Mouse (Mus musculus) megakaryocyte-erythroid progenitor cell, adult 5-6 weeks (primary cell): ENCODE data around the gene Slc30a2. TPM values are rescaled to one million over a fixed set of nuclear protein-coding genes. Genes with fewer than 3 reads are reported as not detected.
"Not testable (repeated sequence)": the region's sequence is repeated elsewhere in the genome, so short reads cannot be mapped to it uniquely, and the experiment has no call there.

Experiments used
- ATAC-seq: replicated peaks from 2 replicates; pipeline ENCODE4 v1.8.0; 2016; ENCODE audit warnings: mild to moderate bottlenecking, inconsistent platforms; ENCODE audit not compliant: severe bottlenecking, poor library complexity, low FRiP score, low TSS enrichment
- total RNA-seq, 2 experiments: library from RNA; stranded (forward) in 1 of 2; stranded (reverse) in 1 of 2; fragments of 200-1000, 215-1000 nt in 1 of 2; fragments of >200 nt in 1 of 2; fragmentation: Nextera tagmentation in 1 of 2; gene quantifications; 2 replicates each; pipeline ENCODE4 v1.2.3; 2014 to 2017

Gene Slc30a2
- total RNA-seq (2014; fragmentation: Nextera tagmentation): not detected in 2 replicates
- not detected in 2 replicates for total RNA-seq (2017)

- ATAC-seq: 0 out of 2 replicates have a peak, but pooled peaks have one; percentile 38
These were observed at the start of gene Slc30a2 for GRCm38 (mm10) chr4:134343071-134344031. Gene Slc30a2 (plus strand): TSS chr4:134343181.

GRCm38 (mm10) chr4:134293692-134294163 is 49.3 kb upstream of the Slc30a2 start:
- ATAC-seq: 0 out of 2 replicates have a peak, but pooled peaks have one; percentile 5

- ATAC-seq: not testable (repeated sequence)
These were observed 46.9 kb upstream of the Slc30a2 start for GRCm38 (mm10) chr4:134296096-134296495.

DNA sequence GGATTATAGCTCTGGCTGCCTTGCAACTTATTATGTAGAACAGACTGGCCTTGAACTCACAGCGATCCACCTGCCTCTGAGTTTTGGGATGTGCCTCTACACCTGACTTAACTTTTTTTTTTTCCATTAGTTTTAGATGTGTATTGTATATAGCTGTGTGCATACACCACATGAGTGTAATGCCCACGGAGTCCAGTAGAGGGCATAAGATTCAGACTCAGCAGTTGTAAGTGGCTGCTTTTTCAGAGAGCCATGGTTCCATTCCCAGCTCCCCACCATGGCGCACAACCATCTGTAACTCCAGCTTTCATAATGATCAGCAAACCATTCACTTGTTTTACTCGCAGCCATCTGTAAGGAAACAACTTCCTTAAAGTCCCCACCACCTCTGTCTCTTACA is 46.5 kb upstream of the Slc30a2 start:
- no peak for ATAC-seq

- no peak for ATAC-seq
These were observed 45.6 kb upstream of the Slc30a2 start for GRCm38 (mm10) chr4:134297369-134297768.

- ATAC-seq: no peak
These were observed 44.1 kb upstream of the Slc30a2 start for GRCm38 (mm10) chr4:134298626-134299497.

DNA sequence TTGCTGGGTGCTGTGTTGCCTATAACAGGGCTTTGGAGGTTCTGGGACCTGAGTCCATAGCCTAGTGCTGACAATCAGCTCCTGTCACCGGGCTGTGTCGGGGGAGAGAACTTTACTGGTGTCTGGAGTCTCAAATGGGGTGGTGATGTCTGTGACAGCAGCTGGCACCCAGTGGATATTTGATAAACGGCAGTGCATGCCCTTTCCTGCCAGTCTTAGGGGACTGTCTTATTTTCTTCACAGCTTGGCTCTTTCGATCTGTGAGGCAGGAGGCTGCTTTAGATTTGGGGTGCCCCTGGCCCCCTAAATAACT is 43.5 kb upstream of the Slc30a2 start:
- ATAC-seq: peak; percentile 48

DNA sequence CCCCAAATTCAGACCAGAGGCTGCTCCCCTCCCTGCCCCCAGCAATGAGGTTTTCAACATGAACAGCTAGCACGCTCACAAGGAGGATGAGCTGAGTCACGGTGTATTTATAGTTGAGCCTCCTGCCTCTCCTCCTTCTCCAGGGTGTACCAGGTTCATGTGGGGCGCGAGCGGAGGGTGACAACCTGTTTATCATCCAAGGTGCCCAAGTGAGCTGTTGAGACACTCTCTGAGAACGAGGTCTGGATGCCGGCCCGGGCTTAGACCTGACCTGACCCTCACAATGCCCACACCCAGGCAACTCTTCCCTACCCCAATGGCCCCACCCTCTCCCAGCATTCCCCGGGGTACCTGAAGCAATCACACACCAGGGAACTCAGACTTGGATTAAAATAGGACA is 42.7 kb upstream of the Slc30a2 start:
- no peak for ATAC-seq

- no peak for ATAC-seq
These were observed 40.9 kb upstream of the Slc30a2 start for GRCm38 (mm10) chr4:134302084-134302483.

DNA sequence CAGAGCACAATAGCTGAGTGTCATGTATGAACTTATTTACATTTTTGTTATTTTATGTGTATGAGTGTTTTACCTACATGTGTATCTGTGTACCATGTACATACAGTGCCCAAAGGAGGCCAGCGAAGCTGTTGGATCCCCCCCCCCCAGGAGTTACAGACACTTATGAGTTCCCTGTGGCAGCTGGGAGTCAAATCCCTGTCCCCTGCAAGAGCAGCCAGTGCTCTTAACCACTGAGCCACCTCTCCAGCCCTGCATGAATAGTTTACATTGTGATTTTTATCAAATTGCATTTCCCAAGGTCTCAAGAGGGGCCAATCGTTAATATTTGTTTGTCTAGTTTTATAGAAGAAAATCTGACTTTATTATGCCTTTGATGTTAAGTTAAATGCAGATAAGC is 36.0 kb upstream of the Slc30a2 start:
- ATAC-seq: no peak

- peak; percentile 52; the same call in 1 of the 2 replicates for ATAC-seq
These were observed 35.5 kb upstream of the Slc30a2 start for GRCm38 (mm10) chr4:134307367-134308072.

DNA sequence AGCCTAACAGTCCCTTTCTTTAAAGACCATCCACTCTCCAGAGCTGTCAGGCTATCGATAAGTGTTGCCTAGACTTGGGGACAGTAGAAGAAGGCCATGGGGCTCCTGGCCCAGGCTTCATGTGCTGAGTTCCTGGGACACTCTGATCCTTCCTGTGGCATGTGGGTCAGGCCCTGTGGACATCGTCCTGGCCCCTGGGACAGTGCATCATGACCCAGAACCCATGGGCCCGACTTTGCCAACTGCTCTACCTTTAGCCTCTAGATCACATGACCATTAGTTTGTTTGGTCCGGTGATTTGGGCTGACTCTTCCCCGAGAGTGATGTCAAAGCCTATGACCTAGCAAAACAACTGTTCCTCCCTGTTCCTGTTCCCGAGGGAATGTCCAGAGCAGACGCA is 32.9 kb upstream of the Slc30a2 start:
- ATAC-seq: no peak

GRCm38 (mm10) chr4:134310656-134311055 is 32.3 kb upstream of the Slc30a2 start:
- no peak for ATAC-seq

DNA sequence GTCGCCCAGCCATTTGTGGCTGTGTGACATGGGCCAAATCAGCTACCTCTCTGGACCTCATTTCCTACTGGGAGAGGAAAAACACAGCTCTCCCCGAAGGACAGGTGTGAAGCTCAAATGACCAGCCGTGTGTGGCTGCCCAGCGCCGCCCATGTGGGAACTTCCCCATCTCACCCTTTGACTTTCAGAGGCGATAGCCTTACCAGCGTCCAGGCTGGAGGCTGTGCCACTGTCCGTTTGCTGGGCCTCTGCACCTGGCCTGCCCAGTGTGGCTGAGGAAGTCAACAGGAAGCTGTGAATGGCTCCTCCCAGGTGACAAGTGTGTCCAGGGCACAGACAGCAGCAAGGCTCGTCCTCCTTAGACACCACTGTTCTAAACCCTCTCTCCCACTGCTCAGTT is 31.2 kb upstream of the Slc30a2 start:
- no peak for ATAC-seq

- no peak for ATAC-seq
These were observed 30.6 kb upstream of the Slc30a2 start for GRCm38 (mm10) chr4:134312341-134312740.

- no peak for ATAC-seq
These were observed 30.1 kb upstream of the Slc30a2 start for GRCm38 (mm10) chr4:134312901-134313300.

DNA sequence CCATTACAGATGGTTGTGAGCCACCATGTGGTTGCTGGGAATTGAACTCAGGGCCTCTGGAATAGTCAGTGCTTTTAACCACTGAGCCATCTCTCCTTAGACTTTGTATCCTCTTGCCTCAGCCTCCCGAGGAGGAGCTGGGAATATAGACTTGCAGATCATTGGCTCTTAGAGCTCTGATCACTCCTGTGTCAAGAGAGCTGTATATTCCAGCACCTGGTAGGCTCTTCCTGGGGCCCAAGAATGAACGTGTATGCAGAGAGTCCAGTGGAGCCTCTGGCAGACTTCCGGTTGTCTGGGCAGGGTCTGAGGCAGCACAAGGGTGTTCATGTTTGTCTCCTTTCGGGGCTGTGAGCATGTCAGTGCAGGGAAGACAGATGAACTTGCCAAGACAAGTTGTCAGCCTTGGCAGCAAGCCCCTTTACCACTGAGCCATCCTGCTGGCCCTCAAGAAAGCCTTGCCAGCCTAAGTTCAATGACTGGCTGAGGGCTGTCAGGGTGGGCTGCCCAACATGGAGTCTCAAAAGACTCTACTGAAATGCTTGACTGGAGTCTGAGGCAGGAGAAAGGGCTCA is 28.8 kb upstream of the Slc30a2 start:
- no peak for ATAC-seq

- ATAC-seq: no peak
These were observed 28.1 kb upstream of the Slc30a2 start, which contains the start of gene Trim63 for GRCm38 (mm10) chr4:134314876-134315275. Gene Trim63 (plus strand): TSS chr4:134315120.

GRCm38 (mm10) chr4:134315470-134315869 is 27.5 kb upstream of the Slc30a2 start:
- no peak for ATAC-seq
